Mouse (Mus musculus) CH12.LX (cell line): ENCODE measurements around the gene Klhl11. TPM values are rescaled to one million over a fixed set of nuclear protein-coding genes. Genes with fewer than 3 reads are reported as not detected.
A peak's percentile ranks its signal among the peaks of the same experiment; 100 is the strongest.

Experiments used
- DNase-seq: peaks from one replicate; pipeline ENCODE4 v3.0.0-alpha.2; 2013; ENCODE audit errors: extremely low read depth
- H3K27ac ChIP-seq: 2 replicates; pipeline ENCODE4 v1.5.1; 2012; ENCODE audit warnings: low read depth, mild to moderate bottlenecking, control low read depth, moderate library complexity; ENCODE audit not compliant: insufficient read depth
- H3K27me3 ChIP-seq: replicated peaks from 2 replicates; pipeline ENCODE3; 2012; ENCODE audit warnings: inconsistent platforms
- H3K36me3 ChIP-seq, 2 experiments: replicated peaks in 1 of 2; 2 replicates each; pipeline versions ENCODE3 to v1.6.1; 2012; ENCODE audit warnings: inconsistent platforms in 1 of 2, low read length in 1 of 2, mild to moderate bottlenecking in 1 of 2, mixed read lengths in 1 of 2, moderate library complexity in 1 of 2; ENCODE audit not compliant: control insufficient read depth in 1 of 2, insufficient read depth in 1 of 2
- H3K4me1 ChIP-seq, 2 experiments: 2 replicates each; pipeline ENCODE4 v1.6.1; 2012; ENCODE audit warnings: inconsistent platforms in 1 of 2, moderate library complexity in 1 of 2; ENCODE audit not compliant: insufficient read depth in 2 of 2, control insufficient read depth in 1 of 2
- H3K4me2 ChIP-seq: 2 replicates; pipeline ENCODE4 v1.6.1; 2012; ENCODE audit warnings: low read depth, mild to moderate bottlenecking, control low read depth; ENCODE audit not compliant: poor library complexity, insufficient read depth, severe bottlenecking
- H3K4me3 ChIP-seq, 3 experiments: fragments of 150-350 bp in 1 of 3; sonication (generic) in 1 of 3; replicated peaks in 1 of 3; 2 replicates each; pipeline versions ENCODE3 to v1.5.1; 2011 to 2012; ENCODE audit warnings: low read depth in 2 of 3, low read length in 2 of 3, mild to moderate bottlenecking in 2 of 3, moderate library complexity in 2 of 3, control low read depth in 1 of 3, improper control_type of control experiment in 1 of 3, inconsistent platforms in 1 of 3, mixed read lengths in 1 of 3; ENCODE audit not compliant: poor library complexity in 1 of 3
- H3K79me2 ChIP-seq: replicated peaks from 2 replicates; pipeline ENCODE4 v1.6.1; 2012; ENCODE audit warnings: mild to moderate bottlenecking, moderate library complexity; ENCODE audit not compliant: control insufficient read depth, poor library complexity, insufficient read depth, severe bottlenecking; ENCODE audit errors: extremely low read depth
- H3K9ac ChIP-seq: 2 replicates; pipeline ENCODE4 v1.6.1; 2012; ENCODE audit warnings: low read depth, mild to moderate bottlenecking, control low read depth, moderate library complexity; ENCODE audit not compliant: insufficient read depth
- H3K9me3 ChIP-seq: replicated peaks from 2 replicates; pipeline ENCODE3; 2012; ENCODE audit warnings: low read length, inconsistent platforms, mixed read lengths
- BHLHE40 ChIP-seq: IDR thresholded peaks from 2 replicates; pipeline ENCODE4 v1.6.1; 2011; ENCODE audit warnings: mild to moderate bottlenecking, low read depth, low read length, improper control_type of control experiment
- CHD1 ChIP-seq: IDR thresholded peaks from 2 replicates; pipeline ENCODE4 v1.6.1; 2012; ENCODE audit warnings: low read depth, low read length, improper control_type of control experiment, inconsistent platforms
- CHD2 ChIP-seq: IDR thresholded peaks from 2 replicates; pipeline ENCODE4 v1.6.1; 2011; ENCODE audit warnings: low read length, improper control_type of control experiment
- CTCF ChIP-seq, 2 experiments: IDR thresholded peaks in 1 of 2; conservative IDR thresholded peaks in 1 of 2; 2 replicates each; pipeline ENCODE4 v1.5.1; 2011 to 2012; ENCODE audit warnings: low read depth in 2 of 2, low read length in 2 of 2, improper control_type of control experiment in 1 of 2, inconsistent platforms in 1 of 2, mild to moderate bottlenecking in 1 of 2, moderate library complexity in 1 of 2
- E2F4 ChIP-seq: IDR thresholded peaks from 2 replicates; pipeline ENCODE4 v1.6.1; 2011; ENCODE audit warnings: low read depth, low read length, improper control_type of control experiment; ENCODE audit not compliant: insufficient replicate concordance
- ELF1 ChIP-seq: IDR thresholded peaks from 2 replicates; pipeline ENCODE4 v1.6.1; 2014; ENCODE audit warnings: low read depth, mild to moderate bottlenecking, inconsistent platforms, low read length, improper control_type of control experiment
- EP300 ChIP-seq: IDR thresholded peaks from 2 replicates; pipeline ENCODE4 v1.6.1; 2011; ENCODE audit warnings: low read length, improper control_type of control experiment
- ETS1 ChIP-seq: conservative IDR thresholded peaks from 2 replicates; pipeline ENCODE4 v1.6.1; 2012; ENCODE audit warnings: low read depth, mild to moderate bottlenecking, inconsistent platforms, low read length, improper control_type of control experiment, moderate library complexity
- GABPA ChIP-seq: IDR thresholded peaks from 2 replicates; pipeline ENCODE4 v1.6.1; 2012; ENCODE audit warnings: low read depth, low read length, improper control_type of control experiment, inconsistent platforms; ENCODE audit not compliant: insufficient replicate concordance
- HCFC1 ChIP-seq: IDR thresholded peaks from 2 replicates; pipeline ENCODE4 v1.6.1; 2012; ENCODE audit warnings: low read depth, mild to moderate bottlenecking, inconsistent platforms, low read length, improper control_type of control experiment
- IRF4 ChIP-seq: IDR thresholded peaks from 2 replicates; pipeline ENCODE4 v1.6.1; 2014; ENCODE audit warnings: low read depth, mild to moderate bottlenecking, inconsistent platforms, low read length, improper control_type of control experiment
- JUN ChIP-seq: IDR thresholded peaks from 2 replicates; pipeline ENCODE4 v1.6.1; 2011; ENCODE audit warnings: low read depth, mild to moderate bottlenecking, low read length, improper control_type of control experiment, moderate library complexity; ENCODE audit not compliant: insufficient read depth
- JUND ChIP-seq: conservative IDR thresholded peaks from 2 replicates; pipeline ENCODE4 v1.6.1; 2011; ENCODE audit warnings: low read depth, low read length, improper control_type of control experiment
- KAT2A ChIP-seq: IDR thresholded peaks from 2 replicates; pipeline ENCODE4 v1.6.1; 2012; ENCODE audit warnings: low read length, improper control_type of control experiment, inconsistent platforms; ENCODE audit not compliant: insufficient replicate concordance
- MAFK ChIP-seq: IDR thresholded peaks from 2 replicates; pipeline ENCODE4 v1.6.1; 2011; ENCODE audit warnings: low read length, improper control_type of control experiment; ENCODE audit not compliant: insufficient replicate concordance
- MAX ChIP-seq: IDR thresholded peaks from 2 replicates; pipeline ENCODE4 v1.6.1; 2011; ENCODE audit warnings: low read length, improper control_type of control experiment
- MAZ ChIP-seq: IDR thresholded peaks from 2 replicates; pipeline ENCODE4 v1.6.1; 2012; ENCODE audit warnings: low read depth, mild to moderate bottlenecking, inconsistent platforms, low read length, improper control_type of control experiment, moderate library complexity
- MEF2A ChIP-seq: IDR thresholded peaks from 2 replicates; pipeline ENCODE4 v1.6.1; 2014; ENCODE audit warnings: low read depth, mild to moderate bottlenecking, inconsistent platforms, low read length, improper control_type of control experiment, borderline replicate concordance
- MXI1 ChIP-seq: IDR thresholded peaks from 2 replicates; pipeline ENCODE4 v1.6.1; 2011; ENCODE audit warnings: mild to moderate bottlenecking, low read depth, low read length, improper control_type of control experiment
- MYC ChIP-seq: IDR thresholded peaks from 2 replicates; pipeline ENCODE4 v1.6.1; 2011; ENCODE audit warnings: low read depth, mild to moderate bottlenecking, improper control_type of control experiment, low read length
- NELFE ChIP-seq: IDR thresholded peaks from 2 replicates; pipeline ENCODE4 v1.6.1; 2011; ENCODE audit warnings: low read depth, low read length, improper control_type of control experiment
- NRF1 ChIP-seq: IDR thresholded peaks from 2 replicates; pipeline ENCODE4 v1.6.1; 2014; ENCODE audit warnings: low read depth, mild to moderate bottlenecking, inconsistent platforms, low read length, improper control_type of control experiment, moderate library complexity
- PAX5 ChIP-seq: IDR thresholded peaks from 2 replicates; pipeline ENCODE4 v1.6.1; 2012; ENCODE audit warnings: low read length, inconsistent platforms, mixed read lengths
- POLR2A ChIP-seq: IDR thresholded peaks from 2 replicates; pipeline ENCODE4 v1.6.1; 2011; ENCODE audit warnings: low read depth, mild to moderate bottlenecking, improper control_type of control experiment, low read length
- POLR2AphosphoS2 ChIP-seq: IDR thresholded peaks from 2 replicates; pipeline ENCODE4 v1.6.1; 2011; ENCODE audit warnings: low read depth, low read length, improper control_type of control experiment
- RAD21 ChIP-seq: IDR thresholded peaks from 2 replicates; pipeline ENCODE4 v1.6.1; 2011; ENCODE audit warnings: low read depth, mild to moderate bottlenecking, low read length, improper control_type of control experiment, moderate library complexity
- RCOR1 ChIP-seq: conservative IDR thresholded peaks from 2 replicates; pipeline ENCODE4 v1.6.1; 2012; ENCODE audit warnings: low read depth, mild to moderate bottlenecking, inconsistent platforms, low read length, improper control_type of control experiment
- SIN3A ChIP-seq: IDR thresholded peaks from 2 replicates; pipeline ENCODE4 v1.6.1; 2012; ENCODE audit warnings: low read length, improper control_type of control experiment, inconsistent platforms
- SMC3 ChIP-seq: IDR thresholded peaks from 2 replicates; pipeline ENCODE4 v1.6.1; 2011; ENCODE audit warnings: low read depth, low read length, improper control_type of control experiment
- TBP ChIP-seq: conservative IDR thresholded peaks from 2 replicates; pipeline ENCODE4 v1.6.1; 2011; ENCODE audit warnings: low read depth, low read length, improper control_type of control experiment
- TCF12 ChIP-seq: IDR thresholded peaks from 2 replicates; pipeline ENCODE4 v1.6.1; 2014; ENCODE audit warnings: low read depth, mild to moderate bottlenecking, inconsistent platforms, low read length, improper control_type of control experiment
- USF1 ChIP-seq: IDR thresholded peaks from 2 replicates; pipeline ENCODE4 v1.6.1; 2014; ENCODE audit warnings: low read depth, mild to moderate bottlenecking, inconsistent platforms, low read length, improper control_type of control experiment
- USF2 ChIP-seq: conservative IDR thresholded peaks from 2 replicates; pipeline ENCODE4 v1.6.1; 2011; ENCODE audit warnings: low read depth, low read length, improper control_type of control experiment
- ZC3H11A ChIP-seq: IDR thresholded peaks from 2 replicates; pipeline ENCODE4 v1.6.1; 2012; ENCODE audit warnings: low read depth, mild to moderate bottlenecking, inconsistent platforms, low read length, improper control_type of control experiment
- ZKSCAN1 ChIP-seq: IDR thresholded peaks from 2 replicates; pipeline ENCODE4 v1.6.1; 2012; ENCODE audit warnings: low read depth, inconsistent platforms, low read length, improper control_type of control experiment, borderline replicate concordance
- ZMIZ1 ChIP-seq: IDR thresholded peaks from 2 replicates; pipeline ENCODE4 v1.6.1; 2012; ENCODE audit warnings: low read depth, mild to moderate bottlenecking, inconsistent platforms, low read length, improper control_type of control experiment
- ZNF384 ChIP-seq: IDR thresholded peaks from 2 replicates; pipeline ENCODE4 v1.6.1; 2012; ENCODE audit warnings: low read depth, low read length, improper control_type of control experiment, inconsistent platforms
- dilution Hi-C: fragments of 300-500 bp; cut with MboI; formaldehyde crosslinking; loops from 2 replicates; pipeline ENCODE4 v1.14.3; 2020; ENCODE audit warnings: low sequenced_read_pairs; ENCODE audit not compliant: extremely low pct_unique_long_range_greater_than_20kb, extremely low pct_ligation_motif_present
- in situ Hi-C: fragments of 300-500 bp; cut with MboI; formaldehyde crosslinking; loops from 3 replicates; pipeline ENCODE4 v1.14.3; 2019; ENCODE audit warnings: low sequenced_read_pairs, low pct_ligation_motif_present, low pct_unique_long_range_greater_than_20kb, mixed read lengths
- polyA plus RNA-seq: library from polyadenylated mRNA; unstranded; fragments of >175 nt; gene quantifications from 2 replicates; pipeline ENCODE4 v1.2.1, GENCODE M21; 2012; ENCODE audit warnings: low read depth; ENCODE audit not compliant: insufficient read length
- total RNA-seq, 2 experiments: library from RNA; depleted of rRNA; stranded (reverse); fragments of 300-350 nt in 1 of 2; fragments of >200 nt in 1 of 2; gene quantifications; 2 replicates each; pipeline ENCODE4 v1.2.3; 2012 to 2014

The Klhl11 gene
- total RNA-seq (2012; rRNA removed) (19.5 and 24.1 TPM in 2 replicates), total RNA-seq (2014; rRNA removed) (12.8 and 13.7 TPM in 2 replicates), polyA plus RNA-seq (9.8 and 10.1 TPM in 2 replicates)

GRCm38 (mm10) chr11:100472197-100472934 lies at the start of gene Klhl11:
Gene Klhl11, minus strand, starts transcription at chr11:100472741.
- peaks cover 3 to 36% of the 10 kb centered on the region in 2 experiments for H3K4me1 ChIP-seq
- peak within 1 kb of the TSS; percentile 95 to 97 (median 97) for H3K4me3 ChIP-seq
- peak within 1 kb of the TSS; percentile 3 for H3K27ac ChIP-seq
- in situ Hi-C loops (loop anchor here (5.0 kb wide), 1 partner anchor 45 kb away; no protein-coding TSS in a partner anchor), dilution Hi-C loops (no loop called here)
- H3K27me3 ChIP-seq = no peaks in the 10 kb centered on the region
- DNase-seq = peak; percentile 94
- peaks cover 12 to 51% of the 10 kb centered on the region in 2 experiments for H3K36me3 ChIP-seq
- H3K9ac ChIP-seq = peak within 1 kb of the TSS; percentile 83
- no peaks in the 10 kb centered on the region for H3K9me3 ChIP-seq
- peak within 1 kb of the TSS; percentile 91 for H3K4me2 ChIP-seq
- peaks cover 37% of the 10 kb centered on the region for H3K79me2 ChIP-seq
- TF ChIP-seq ZNF384 (peak; percentile 93), NELFE (peak; percentile 99), POLR2AphosphoS2 (peak; percentile 92), ZKSCAN1 (no peak), IRF4 (peak; percentile 41; the same call in 1 of the 2 replicates), KAT2A (peak; percentile 87; the same call in 1 of the 2 replicates), SMC3 (peak; percentile 68), HCFC1 (peak; percentile 87), TCF12 (peak; percentile 98), BHLHE40 (peak; percentile 19; the same call in 1 of the 2 replicates), RCOR1 (no peak; the same call in 1 of the 2 replicates), ZC3H11A (no peak), USF2 (no peak), ZMIZ1 (peak; percentile 97), EP300 (peak; percentile 10; the same call in 1 of the 2 replicates), ETS1 (no peak), USF1 (no peak), GABPA (no peak; the same call in 1 of the 2 replicates), NRF1 (peak; percentile 94), MAFK (no peak; the same call in 1 of the 2 replicates), SIN3A (peak; percentile 86), MXI1 (peak; percentile 59; the same call in 1 of the 2 replicates), MAZ (peak; percentile 93), JUND (no peak), RAD21 (peak; percentile 26), CTCF (conservative IDR thresholded peaks at IDR 0.05 in 1 of 2, IDR thresholded peaks at IDR 0.05 in 1 of 2; ENCODE audit: low read depth in 2 of 2, low read length in 2 of 2) (peak; percentile 47 to 96; a peak in 3 of 4 replicates), ELF1 (peak; percentile 67), POLR2A (peak; percentile 99), E2F4 (peak; percentile 76; the same call in 1 of the 2 replicates), MAX (no peak; the same call in 1 of the 2 replicates), CHD2 (no peak; the same call in 1 of the 2 replicates), PAX5 (no peak), MYC (peak; percentile 80; the same call in 1 of the 2 replicates), CHD1 (peak; percentile 73), JUN (no peak), MEF2A (peak; percentile 78), TBP (peak; percentile 94)
